Mouse (Mus musculus) spleen, postnatal 0 days (tissue): ENCODE data around the gene Vmn1r104. TPM values are rescaled to one million over a fixed set of nuclear protein-coding genes. Genes with fewer than 3 reads are reported as not detected.

Experiments used
- polyA plus RNA-seq: library from polyadenylated mRNA; unstranded; fragments of >200 nt; fragmentation: Nextera tagmentation; extraction: Ambion mirVana; gene quantifications from 2 replicates; pipeline ENCODE4 v1.2.1, GENCODE M21; 2015

Vmn1r104 gene
- not detected in 2 replicates for polyA plus RNA-seq

GRCm38 (mm10) chr7:20533537-20533936, at the start of gene Vmn1r104:
TSS of gene Vmn1r104 (plus strand) at chr7:20533837.

GRCm38 (mm10) chr7:20510434-20510833, 23.2 kb upstream of the Vmn1r104 start, which contains the start of gene Vmn1r103:
TSS of gene Vmn1r103 (minus strand) at chr7:20510534.

GRCm38 (mm10) chr7:20545657-20546056, 12.0 kb downstream of the Vmn1r104 start, which contains the start of gene Gm5726:
TSS of gene Gm5726 (minus strand) at chr7:20545757.

GRCm38 (mm10) chr7:20576141-20576540, 42.5 kb downstream of the Vmn1r104 start, which contains the start of gene Gm4141:
TSS of gene Gm4141 (minus strand) at chr7:20576241.

Other genes with a start within 250 kb of the Vmn1r104 start
- not detected in 2 replicates for gene Gm4133, start 199.8 kb upstream of the Vmn1r104 start, polyA plus RNA-seq
- gene Gm5728, start 158.4 kb upstream of the Vmn1r104 start, polyA plus RNA-seq: not detected in 2 replicates
- gene Vmn1r100, start 115.9 kb upstream of the Vmn1r104 start, polyA plus RNA-seq: not detected in 2 replicates
- gene Vmn1r101, start 91.2 kb upstream of the Vmn1r104 start, polyA plus RNA-seq: not detected in 2 replicates
- not detected in 2 replicates for gene Gm10670, start 58.9 kb upstream of the Vmn1r104 start, polyA plus RNA-seq
- gene Vmn1r103, start 23.3 kb upstream of the Vmn1r104 start, polyA plus RNA-seq: not detected in 2 replicates
- not detected in 2 replicates for gene Gm5726, start 11.9 kb downstream of the Vmn1r104 start, polyA plus RNA-seq
- not detected in 2 replicates for gene Gm4141, start 42.4 kb downstream of the Vmn1r104 start, polyA plus RNA-seq
- not detected in 2 replicates for gene Gm4513, start 65.2 kb downstream of the Vmn1r104 start, polyA plus RNA-seq
- gene Vmn1r107, start 135.1 kb downstream of the Vmn1r104 start, polyA plus RNA-seq: not detected in 2 replicates
- gene Vmn1r111, start 169.4 kb downstream of the Vmn1r104 start, polyA plus RNA-seq: not detected in 2 replicates
- not detected in 2 replicates for gene Gm10668, start 196.8 kb downstream of the Vmn1r104 start, polyA plus RNA-seq
- not detected in 2 replicates for gene Vmn1r112, start 237.3 kb downstream of the Vmn1r104 start, polyA plus RNA-seq